Mouse (Mus musculus): ENCODE measurements around the gene Scd3.
"Not testable (repeated sequence)": the region's sequence is repeated elsewhere in the genome, so short reads cannot be mapped to it uniquely, and the experiment has no call there.

The Scd3 gene

GRCm38 (mm10) chr19:44267499-44268002 lies 64.5 kb downstream of the Scd3 start:
- peak in 1 of 2 experiments; percentile 19 for DNase-seq (ENCODE audit: low spot score in 2 of 2)

DNA sequence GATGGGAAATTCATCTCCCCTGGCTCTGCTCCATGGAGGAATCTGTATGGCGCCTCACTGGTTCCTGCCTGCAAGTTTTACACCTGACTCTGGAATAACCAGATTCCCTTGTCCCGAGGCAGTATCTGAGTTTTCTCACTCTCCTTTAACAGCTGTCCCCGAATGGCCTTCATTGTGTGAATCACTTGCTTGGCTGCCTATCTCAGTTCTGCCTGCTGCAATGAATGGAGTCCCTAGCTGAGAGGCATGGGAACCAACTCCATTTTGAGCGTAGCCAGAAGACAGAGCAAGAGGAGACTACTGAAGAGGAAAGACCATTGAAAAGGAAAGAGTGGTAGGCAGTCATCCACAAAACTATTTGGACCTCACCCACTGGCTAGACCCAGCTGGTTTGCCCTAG lies 70.6 kb downstream of the Scd3 start:
- no peak for DNase-seq (ENCODE audit: low spot score in 2 of 2)

GRCm38 (mm10) chr19:44274452-44274851 lies 71.4 kb downstream of the Scd3 start:
- no peak for DNase-seq (ENCODE audit: low spot score in 2 of 2)

DNA sequence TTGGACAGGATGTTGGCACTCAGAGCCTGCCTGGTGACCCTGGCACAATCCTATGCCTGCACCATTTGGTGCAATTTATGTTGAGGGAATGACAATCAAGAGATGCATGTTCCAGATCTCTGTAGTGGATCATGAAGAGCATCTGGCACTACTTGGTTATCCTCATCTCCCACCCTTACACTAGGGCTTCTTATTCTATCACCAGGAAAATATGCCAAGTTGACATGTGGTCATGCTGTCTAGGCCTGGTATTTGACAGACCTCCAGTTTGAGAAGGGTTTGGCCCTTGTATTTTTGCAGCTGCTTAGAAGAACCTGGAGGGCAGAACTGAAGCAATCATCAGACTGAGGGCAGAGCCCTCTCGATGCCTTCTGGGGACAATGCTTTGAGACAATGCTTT lies 72.3 kb downstream of the Scd3 start:
- DNase-seq (ENCODE audit: low spot score in 2 of 2): no peak

GRCm38 (mm10) chr19:44276861-44277260 lies 73.8 kb downstream of the Scd3 start:
- no peak for DNase-seq (ENCODE audit: low spot score in 2 of 2)

GRCm38 (mm10) chr19:44277931-44278330 lies 74.9 kb downstream of the Scd3 start:
- no peak for DNase-seq (ENCODE audit: low spot score in 2 of 2)

DNA sequence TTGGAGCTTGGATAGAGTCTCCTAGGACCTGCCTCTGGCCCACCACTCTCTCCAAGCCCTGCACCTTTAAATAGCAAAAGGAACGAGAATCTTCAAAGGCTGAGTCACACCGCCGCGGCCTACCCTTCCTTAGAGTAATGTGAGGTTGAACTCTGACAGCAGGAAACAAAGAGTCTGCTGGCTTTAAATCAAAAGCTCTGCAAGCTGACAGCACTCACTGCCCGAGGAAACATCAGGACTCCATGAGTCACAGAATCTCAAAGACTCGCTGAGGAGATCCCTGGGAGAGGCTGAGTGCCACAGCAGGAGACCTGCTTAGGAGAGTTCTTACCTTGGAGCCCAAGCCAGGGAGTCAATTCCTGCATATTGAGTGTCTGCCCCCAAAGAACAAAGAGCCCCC lies 77.7 kb downstream of the Scd3 start:
- no peak for DNase-seq (ENCODE audit: low spot score in 2 of 2)

DNA sequence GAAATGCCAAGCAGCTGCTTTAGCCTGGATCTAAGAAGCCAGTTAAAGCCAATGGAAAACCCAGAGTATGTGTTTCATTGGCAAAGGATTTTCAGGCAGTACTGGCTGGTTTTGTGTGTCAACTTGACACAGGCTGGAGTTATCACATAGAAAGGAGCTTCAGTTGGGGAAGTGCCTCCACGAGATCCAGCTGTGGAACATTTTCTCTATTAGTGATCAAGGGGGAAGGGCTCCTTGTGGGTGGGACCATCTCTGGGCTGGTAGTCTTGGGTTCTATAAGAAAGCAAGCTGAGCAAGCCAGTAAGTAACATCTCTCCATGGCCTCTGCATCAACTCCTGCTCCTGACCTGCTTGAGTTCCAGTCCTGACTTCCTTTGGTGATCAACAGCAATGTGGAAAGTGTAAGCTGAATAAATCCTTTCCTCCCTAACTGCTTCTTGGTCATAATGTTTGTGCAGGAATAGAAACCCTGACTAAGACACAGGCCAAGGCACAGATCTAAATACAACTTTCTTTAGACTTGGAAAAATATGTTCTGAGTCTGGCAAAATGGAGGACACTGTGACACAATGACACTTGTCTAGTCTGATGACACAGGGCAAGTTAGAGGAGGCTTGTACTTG lies 78.9 kb downstream of the Scd3 start:
- not testable (repeated sequence) for DNase-seq (ENCODE audit: low spot score in 2 of 2)

DNA sequence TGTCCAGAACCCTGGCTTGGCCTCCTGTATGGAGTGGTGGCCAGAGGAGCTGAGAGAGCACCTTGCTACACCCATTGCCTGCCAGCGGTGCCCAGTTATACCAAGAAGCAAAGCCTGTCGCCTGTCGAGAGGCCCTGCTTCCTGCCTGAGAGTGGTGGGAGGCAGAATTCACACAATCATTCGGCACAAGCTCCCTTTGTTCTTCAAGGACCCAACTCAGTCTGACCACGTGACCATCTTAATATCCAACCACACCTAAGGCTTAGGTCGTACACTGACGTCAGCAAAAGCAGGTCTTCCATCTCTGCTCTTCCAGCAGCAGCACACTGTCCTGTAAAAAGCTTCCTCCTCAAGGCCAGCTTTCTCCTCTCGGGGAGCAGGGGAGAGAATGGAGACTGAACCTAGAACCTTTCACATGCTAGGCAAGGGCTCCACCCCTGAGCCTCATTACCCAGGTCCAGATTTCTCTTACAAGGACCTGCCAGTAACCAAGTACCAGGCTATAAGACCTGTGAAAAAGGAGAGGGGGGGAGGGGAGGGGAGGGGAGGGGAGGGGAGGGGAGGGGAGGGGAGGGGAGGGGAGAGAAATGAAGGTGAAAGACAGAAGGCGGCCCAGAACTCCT lies 79.6 kb downstream of the Scd3 start:
- DNase-seq (ENCODE audit: low spot score in 2 of 2): no peak

GRCm38 (mm10) chr19:44283157-44284024 lies 80.3 kb downstream of the Scd3 start:
- DNase-seq (ENCODE audit: low spot score in 2 of 2): no peak

DNA sequence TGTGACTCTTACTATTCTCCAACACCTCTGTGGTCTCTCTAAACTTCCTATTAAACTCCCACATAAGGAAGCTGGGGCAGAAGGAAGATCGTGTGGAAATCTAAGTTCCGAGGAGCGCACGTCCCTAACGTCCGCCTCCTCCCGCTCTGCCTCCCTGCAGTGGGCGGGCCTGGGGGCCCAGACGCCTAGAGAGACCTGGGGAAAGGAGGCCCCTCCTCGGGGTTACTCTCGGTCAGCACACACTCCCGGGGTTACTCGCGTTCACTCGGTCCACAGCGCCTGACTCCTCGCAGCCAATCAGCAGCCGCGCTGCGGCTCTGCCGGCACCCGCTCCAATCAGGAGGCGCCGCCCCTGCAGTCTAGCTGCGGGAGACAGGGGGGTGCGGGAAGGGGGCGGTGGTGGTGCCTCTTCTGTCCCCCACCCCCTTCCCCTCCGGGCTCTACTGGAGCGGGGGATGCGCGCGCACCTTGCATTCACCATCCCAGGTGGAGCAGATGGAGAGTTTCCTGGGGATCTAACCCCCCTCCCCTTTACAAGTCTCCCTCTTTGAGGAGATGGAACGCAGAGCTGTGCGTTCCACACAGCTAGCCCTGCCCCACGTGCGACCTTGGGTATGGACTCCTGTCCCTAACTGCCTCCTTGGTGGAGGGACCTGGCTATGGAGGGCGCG lies 81.1 kb downstream of the Scd3 start:
- DNase-seq (ENCODE audit: low spot score in 2 of 2): peak; percentile 91 to 93

- no peak for DNase-seq (ENCODE audit: low spot score in 2 of 2)
Measured at GRCm38 (mm10) chr19:44284723-44285122, 81.7 kb downstream of the Scd3 start.

GRCm38 (mm10) chr19:44285554-44285953 lies 82.5 kb downstream of the Scd3 start:
- no peak for DNase-seq (ENCODE audit: low spot score in 2 of 2)

DNA sequence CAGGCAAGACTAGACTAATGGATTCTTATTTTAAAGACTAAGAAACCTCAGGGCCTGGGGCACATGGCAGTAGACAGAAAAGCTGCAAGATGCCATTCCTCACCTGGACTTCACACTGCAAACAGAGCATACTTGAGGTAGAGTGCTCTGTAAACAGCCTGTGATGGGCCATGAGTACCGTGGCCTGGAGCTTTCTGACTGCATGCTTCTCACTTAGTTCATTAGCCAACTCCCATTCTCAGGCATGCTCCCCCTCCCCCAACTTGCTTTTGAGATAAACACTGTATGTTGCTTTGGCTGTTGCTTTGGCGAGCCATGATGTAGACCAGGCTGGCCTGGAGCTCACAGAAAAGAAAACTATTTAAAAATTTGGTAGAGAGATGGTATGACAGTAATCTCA lies 83.0 kb downstream of the Scd3 start:
- DNase-seq (ENCODE audit: low spot score in 2 of 2): no peak

- DNase-seq (ENCODE audit: low spot score in 2 of 2): no peak
Measured at GRCm38 (mm10) chr19:44287415-44288110, 84.5 kb downstream of the Scd3 start.

DNA sequence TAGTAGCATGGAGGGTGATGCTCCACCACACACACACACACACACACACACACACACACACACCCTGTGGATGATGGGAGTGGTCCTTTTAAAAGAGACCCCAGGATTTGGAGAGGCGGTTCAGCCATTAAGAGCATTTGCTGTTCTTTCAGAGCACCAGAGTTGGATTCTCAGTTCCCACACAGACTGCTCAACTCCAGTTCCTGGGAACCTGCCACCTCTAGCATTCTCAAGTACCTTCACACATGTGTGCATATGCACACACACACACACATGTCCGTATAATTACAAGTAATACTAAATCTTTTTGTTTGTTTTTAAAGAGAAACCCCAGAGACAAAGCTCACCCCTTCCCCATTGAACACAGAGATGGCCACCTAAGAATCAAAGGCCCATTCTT lies 89.0 kb downstream of the Scd3 start:
- no peak for DNase-seq (ENCODE audit: low spot score in 2 of 2)

- DNase-seq (ENCODE audit: low spot score in 2 of 2): no peak
Measured at GRCm38 (mm10) chr19:44292483-44292882, 89.4 kb downstream of the Scd3 start.

- peak in 1 of 2 experiments; percentile 19 for DNase-seq (ENCODE audit: low spot score in 2 of 2)
Measured at GRCm38 (mm10) chr19:44292941-44293768, 90.1 kb downstream of the Scd3 start, which contains the start of gene Scd2. Scd2 (plus strand) TSS chr19:44293674.

Data from frontal cortex, postnatal 36 days (tissue).